Mouse (Mus musculus): ENCODE measurements around the gene Dop1b. TPM values are rescaled to one million over a fixed set of nuclear protein-coding genes. Genes with fewer than 3 reads are reported as not detected.
"Not testable (repeated sequence)": the region's sequence is repeated elsewhere in the genome, so short reads cannot be mapped to it uniquely, and the experiment has no call there.

The Dop1b gene
- total RNA-seq, 2 experiments from 2014 or later: 16.4 to 16.7 TPM

DNA sequence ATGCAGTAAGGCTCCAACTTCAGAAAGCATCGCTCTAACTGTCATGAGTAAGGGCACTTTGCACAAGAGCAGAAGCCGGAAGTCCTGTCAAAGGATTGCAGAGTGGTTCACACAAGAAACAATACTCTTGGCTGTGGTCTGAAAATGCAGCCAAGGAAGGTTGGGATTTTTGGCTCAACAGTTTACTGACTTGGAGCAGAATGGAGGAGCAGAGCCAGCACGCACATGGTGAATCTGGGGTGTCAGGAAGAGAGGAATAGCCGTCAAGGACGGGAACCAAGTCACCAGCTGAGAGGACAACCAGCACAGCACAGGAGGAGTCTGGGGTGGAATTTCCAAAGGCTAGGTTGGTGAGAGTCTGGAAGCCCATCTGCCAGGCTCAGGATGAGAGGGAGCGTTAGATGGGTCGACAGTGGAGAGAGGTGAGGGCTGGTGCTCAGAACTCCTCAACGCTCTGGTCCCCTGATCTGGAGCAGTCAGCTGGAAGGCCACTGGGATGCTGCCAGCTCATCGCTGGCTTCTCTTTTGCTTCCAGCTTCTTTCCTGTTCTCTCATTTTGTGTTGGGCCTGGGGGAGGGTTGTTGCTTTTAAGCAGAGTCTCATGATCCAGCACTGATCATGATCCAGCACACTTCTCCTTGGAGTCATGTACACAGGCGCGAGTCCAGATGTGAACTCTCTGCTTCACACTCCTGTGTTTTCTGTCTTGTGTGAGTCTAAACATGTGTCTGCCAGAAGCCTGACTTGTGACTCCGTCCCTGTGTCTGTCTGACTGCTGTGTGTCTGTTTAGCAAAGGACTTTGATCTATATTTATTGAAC lies 85.5 kb downstream of the Dop1b start:
- DNase-seq: no peak

GRCm38 (mm10) chr16:93797841-93798492 lies 86.3 kb downstream of the Dop1b start:
- DNase-seq: no peak

DNA sequence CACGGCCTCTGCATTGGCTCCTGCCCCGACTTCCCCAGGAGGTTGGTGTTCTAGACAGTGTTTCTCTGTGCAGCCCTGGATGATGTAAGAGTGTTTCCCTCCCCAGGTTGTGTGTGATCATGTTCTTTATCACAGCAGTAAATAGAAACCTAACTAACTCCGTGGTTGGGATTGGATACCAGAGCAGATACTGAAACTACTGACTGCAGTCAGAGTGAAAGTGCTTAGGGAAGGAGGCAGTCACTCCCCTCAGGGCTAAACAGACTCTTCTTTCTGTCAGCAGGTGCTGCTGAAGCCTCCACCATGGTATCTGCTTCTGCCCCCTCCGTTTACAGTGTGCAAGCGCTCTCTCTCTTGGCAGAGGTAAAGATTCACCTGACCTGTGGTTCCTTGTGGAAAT lies 86.9 kb downstream of the Dop1b start:
- no peak for DNase-seq

GRCm38 (mm10) chr16:93799071-93799470 lies 87.4 kb downstream of the Dop1b start:
- no peak for DNase-seq

DNA sequence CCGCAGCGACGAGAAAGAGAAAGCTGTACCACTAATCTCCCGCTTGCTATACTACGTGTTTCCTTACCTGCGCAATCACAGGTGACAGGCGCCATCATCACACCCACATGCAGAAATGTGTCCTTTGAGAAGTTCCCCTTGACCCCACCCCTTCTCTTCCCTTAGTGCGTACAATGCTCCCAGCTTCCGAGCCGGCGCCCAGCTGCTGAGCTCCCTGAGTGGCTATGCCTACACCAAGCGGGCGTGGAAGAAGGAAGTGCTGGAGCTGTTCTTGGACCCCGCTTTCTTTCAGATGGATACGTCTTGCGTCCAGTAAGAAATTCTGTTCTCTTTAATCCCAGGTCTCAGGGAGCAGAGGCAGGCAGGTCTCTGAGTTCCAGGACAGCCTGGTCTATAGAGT lies 88.2 kb downstream of the Dop1b start:
- DNase-seq: no peak

- DNase-seq: no peak
Observed at GRCm38 (mm10) chr16:93807167-93807566, 95.5 kb downstream of the Dop1b start.

- DNase-seq: peak; percentile 23 to 51
Observed at GRCm38 (mm10) chr16:93807961-93808554, 96.4 kb downstream of the Dop1b start.

DNA sequence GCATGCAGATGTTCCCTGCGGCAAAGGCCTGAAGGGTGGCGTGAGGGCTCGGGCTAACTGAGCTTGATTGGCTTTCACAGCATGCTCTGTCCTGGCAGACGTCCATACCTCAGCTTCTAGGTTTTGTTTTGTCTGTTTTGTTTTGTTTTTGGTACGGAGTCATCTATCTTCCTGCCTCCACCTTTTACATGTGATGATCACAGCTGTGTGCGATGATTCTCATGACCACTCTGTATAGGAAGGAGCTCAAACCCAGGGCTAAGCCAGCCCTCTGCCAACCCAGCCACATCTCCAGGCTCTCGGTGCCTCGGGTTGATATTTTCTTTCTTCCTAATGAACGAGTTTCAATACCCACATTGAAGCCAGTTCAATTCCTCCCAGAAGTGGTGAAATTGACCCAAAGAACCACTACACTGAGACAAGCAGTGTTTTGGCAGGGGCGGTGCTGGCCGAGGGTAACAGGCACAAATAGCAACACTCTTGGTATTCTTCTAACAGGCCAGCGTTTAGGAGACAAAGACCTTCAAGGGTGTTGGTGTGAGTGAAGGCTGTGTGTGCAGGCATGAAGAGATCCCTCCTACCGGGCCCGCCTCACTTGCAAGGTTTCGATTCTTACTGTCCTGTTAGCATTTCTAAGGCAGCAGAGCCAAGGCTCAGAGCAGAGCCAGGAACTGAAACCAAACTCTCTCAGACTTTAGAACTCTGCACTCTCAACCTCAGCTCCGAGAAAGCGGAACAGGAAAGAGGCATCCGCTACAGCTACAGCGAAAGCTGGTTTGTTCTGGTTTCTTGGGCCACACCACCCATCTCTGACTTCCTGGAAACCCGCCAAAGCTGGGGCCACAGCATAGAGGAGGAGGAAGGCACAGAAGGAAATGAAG lies 104.4 kb downstream of the Dop1b start:
- DNase-seq: peak; percentile 70 to 75

DNA sequence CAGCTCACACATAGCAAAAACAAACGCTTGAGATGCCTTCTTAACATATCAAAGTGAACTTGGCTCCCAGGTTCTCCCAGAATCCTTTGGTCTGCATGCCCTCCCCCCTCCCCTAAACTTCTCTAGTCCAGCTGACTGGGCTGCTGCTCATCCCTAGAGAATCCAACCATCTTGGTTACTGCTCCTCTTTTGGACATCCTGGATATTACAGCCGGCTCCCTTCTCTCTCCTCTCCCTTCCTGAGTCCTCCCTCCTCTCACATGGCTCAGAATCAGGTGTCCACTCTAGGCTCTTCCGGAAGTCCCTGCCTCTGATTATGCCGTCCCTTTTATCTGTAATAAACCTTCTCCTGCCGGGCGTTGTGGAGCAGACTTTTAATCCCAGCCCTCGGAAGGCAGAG lies 105.2 kb downstream of the Dop1b start:
- no peak for DNase-seq

DNA sequence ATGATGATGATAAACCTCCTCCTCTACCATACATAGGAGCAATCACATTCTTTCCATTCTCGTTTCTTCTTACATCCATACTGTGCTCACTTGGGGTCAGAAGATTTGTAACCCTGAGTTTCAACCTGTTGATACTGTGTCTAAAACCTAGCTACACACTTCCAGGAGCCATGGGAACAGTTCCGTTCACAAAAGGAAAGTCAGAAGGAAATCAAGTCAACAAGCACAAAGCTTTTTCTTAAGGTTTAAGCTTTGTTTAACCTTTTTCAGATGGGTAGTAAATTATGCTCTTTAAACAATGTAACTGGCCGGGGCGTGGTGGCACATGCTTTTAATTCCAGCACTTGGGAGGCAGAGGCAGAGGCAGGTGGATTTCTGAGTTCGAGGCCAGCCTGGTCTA lies 105.7 kb downstream of the Dop1b start:
- no peak for DNase-seq

DNA sequence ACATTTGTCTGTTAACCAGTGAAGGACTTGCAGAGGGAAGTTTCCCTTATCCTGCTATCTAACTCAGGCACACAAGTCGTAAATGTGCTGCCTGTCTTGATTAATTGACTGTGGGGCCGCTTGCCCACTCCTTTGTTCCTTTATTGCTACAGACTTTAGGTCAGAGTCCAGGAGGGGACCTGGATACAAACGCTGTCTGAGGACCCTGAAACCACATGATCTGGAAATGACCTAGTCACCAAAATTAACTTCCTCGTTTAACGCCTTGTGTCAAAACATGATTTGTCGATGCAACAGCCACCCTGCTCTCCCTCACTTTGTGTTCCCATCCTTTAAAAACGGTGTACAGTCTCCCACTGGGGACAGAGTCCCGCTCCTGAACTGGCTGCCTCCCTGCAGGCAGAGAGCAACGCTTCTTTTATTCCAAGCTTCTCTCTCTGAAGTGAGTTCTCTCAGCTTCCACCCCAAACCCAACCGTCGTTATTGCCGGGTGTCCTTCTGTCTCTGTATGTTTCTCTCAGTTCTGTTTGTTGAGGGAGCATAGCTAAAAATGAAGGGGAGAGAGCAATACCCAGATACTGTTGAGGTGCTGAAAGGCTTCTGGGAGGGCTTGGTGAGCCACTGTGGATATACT lies 107.1 kb downstream of the Dop1b start:
- DNase-seq: no peak

DNA sequence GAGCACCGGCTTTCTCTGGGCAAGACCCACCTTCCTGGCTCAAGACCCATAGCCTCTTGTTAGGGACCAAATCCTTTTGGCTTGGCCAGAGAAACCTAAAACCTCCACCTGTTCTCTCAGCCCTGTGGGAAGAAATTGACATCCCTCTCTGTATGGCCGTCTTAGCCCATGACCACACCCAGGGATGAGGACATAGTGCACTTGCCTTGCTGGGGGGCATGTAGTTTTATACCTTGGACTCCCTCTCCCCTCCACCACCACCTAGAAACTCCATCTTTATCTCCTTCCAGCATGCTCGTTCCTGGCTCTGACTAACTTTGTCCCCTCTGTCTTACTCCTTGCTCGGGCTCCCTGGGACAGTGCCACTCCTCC lies 107.6 kb downstream of the Dop1b start:
- no peak for DNase-seq

DNA sequence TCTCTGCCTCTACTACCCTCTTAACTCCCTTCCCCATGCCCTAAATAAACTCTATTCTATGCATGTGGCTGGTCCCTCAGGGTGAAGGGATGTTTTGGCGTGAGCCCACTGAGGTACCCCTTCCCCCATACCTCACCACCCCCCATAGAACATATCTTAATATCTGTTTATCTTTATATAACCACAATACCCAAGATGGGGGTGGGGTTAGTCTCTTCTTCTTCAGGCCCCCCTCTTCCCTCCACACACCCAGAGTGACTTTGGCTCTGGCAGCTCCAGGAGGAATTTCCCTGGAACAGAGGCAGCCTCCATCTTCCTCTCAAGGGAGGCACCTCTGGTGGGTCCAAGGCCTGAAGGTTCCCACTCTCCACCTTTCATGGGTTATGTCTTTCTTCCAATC lies 108.3 kb downstream of the Dop1b start:
- DNase-seq: no peak

GRCm38 (mm10) chr16:93821706-93822105 lies 110.0 kb downstream of the Dop1b start:
- no peak for DNase-seq

DNA sequence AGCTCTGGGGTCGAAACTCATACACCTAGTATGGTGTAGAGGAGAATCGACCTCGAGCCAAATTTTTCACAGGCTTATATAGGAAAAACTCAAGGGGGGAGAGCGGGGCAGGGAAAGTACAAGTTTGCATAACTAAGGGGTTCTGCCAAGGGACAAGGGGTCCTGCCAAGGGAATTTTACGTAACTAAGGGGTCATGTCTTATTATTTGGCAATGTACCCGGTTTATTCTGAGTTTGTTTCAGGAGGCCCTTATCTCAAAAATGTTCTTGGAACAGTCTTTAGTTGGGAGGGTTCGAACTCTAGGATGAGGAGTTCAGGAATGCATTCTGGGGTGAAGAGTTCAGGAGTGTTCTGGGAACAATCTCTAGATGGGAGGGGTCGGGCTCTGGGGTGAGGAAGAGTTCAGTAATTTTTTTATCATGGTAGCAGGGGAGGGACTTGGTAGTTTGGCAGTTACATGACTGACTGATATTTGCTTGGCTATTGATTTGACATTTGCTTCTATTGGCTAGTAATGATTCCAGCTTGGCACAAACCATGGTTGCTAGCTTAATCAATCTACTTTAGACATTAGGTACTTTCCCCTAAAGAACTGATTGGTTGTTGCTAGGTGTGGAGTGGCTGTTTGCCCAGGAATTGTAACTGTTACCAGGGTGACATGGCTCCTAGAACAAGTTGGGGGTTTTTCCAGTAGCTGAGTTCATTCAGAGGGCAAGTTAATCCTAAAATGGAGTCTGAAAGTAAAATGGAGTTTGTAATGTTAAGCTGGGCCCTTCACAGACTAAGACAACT lies 110.9 kb downstream of the Dop1b start:
- not testable (repeated sequence) for DNase-seq

GRCm38 (mm10) chr16:93824799-93825198 lies 113.1 kb downstream of the Dop1b start:
- DNase-seq: peak in 1 of 2 experiments; percentile 16

GRCm38 (mm10) chr16:93825463-93825862 lies 113.8 kb downstream of the Dop1b start:
- no peak for DNase-seq

GRCm38 (mm10) chr16:93826054-93826453 lies 114.3 kb downstream of the Dop1b start:
- no peak for DNase-seq

DNA sequence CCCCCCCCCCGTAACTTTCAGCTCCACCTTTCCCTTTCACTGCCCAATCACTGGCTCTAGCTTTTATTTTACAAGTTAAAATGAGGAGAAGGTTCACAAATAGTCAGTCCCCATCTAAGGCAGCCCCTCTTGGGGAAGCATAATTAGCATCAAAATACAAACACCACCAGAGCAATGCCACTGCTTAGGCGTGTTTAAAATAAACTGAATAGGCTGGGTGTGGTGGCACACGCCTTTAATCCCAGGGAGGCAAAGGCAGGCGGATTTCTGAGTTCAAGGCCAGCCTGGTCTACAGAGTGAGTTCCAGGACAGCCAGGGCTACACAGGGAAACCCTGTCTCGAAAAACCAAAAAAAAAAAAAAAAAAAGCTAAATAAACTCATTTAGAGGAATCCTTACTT lies 114.8 kb downstream of the Dop1b start:
- not testable (repeated sequence) for DNase-seq

DNA sequence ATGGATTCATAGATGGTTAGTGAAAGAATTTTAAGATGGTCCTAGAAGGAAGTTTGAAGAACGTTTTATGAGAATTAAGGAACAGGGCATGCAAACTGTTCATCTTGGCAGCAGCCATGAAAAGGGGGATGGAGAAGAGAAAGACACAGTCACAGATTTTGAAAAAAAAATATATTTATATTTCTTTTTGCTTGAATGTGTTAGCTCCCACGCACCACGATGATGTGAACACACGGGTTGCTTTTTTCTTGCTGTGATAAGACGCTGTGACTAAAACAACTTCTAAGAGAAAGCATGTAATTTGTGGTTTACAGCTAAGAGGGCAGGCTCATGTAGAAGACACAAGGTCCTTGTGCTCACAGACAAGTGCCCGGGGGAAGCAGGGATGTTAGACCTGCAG lies 115.2 kb downstream of the Dop1b start:
- DNase-seq: no peak

DNA sequence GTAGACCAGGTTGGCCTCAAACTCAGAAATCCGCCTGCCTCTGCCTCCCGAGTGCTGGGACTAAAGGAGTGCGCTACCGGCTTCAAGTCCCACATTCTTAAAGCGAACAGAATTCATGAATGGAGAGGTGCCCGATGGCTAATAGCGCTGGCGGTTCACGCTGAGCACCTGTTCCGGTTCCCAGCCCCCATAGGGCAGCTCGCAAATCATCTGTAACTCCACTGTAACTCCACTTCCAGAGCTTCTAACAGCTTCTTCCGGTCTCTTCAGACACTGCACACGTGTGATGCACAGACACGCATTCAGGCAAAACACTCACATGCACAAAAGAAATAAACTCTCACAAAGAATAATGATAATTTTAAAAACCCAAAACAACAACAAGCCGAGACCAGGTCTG lies 117.8 kb downstream of the Dop1b start:
- DNase-seq: no peak

Data from adrenal gland, postnatal 36 days (tissue).